Mouse (Mus musculus) NIH3T3 (cell line): ENCODE data around the gene Ctnnd2.
A peak's percentile ranks its signal among the peaks of the same experiment; 100 is the strongest.

Source experiments
- DNase-seq: peaks from one replicate; pipeline ENCODE4 v3.0.0-alpha.2; 2012; ENCODE audit warnings: low read depth

The Ctnnd2 gene

GRCm38 (mm10) chr15:30885410-30885809 is 713.0 kb downstream of the Ctnnd2 start:
- peak; percentile 69 for DNase-seq

GRCm38 (mm10) chr15:30887559-30887958 is 715.2 kb downstream of the Ctnnd2 start:
- no peak for DNase-seq

GRCm38 (mm10) chr15:30891986-30892385 is 719.6 kb downstream of the Ctnnd2 start:
- no peak for DNase-seq

GRCm38 (mm10) chr15:30895063-30895462 is 722.7 kb downstream of the Ctnnd2 start:
- no peak for DNase-seq

- peak; percentile 62 for DNase-seq
Measured at GRCm38 (mm10) chr15:30897342-30897741, 724.9 kb downstream of the Ctnnd2 start.

GRCm38 (mm10) chr15:30908027-30908426 is 735.6 kb downstream of the Ctnnd2 start:
- DNase-seq: no peak

GRCm38 (mm10) chr15:30913360-30913759 is 741.0 kb downstream of the Ctnnd2 start:
- DNase-seq: peak; percentile 63

GRCm38 (mm10) chr15:30925838-30926237 is 753.4 kb downstream of the Ctnnd2 start:
- DNase-seq: peak; percentile 69

- peak; percentile 61 for DNase-seq
Measured at GRCm38 (mm10) chr15:30927632-30928031, 755.2 kb downstream of the Ctnnd2 start.

GRCm38 (mm10) chr15:30931906-30932305 is 759.5 kb downstream of the Ctnnd2 start:
- DNase-seq: no peak

GRCm38 (mm10) chr15:30945863-30946262 is 773.5 kb downstream of the Ctnnd2 start:
- no peak for DNase-seq

GRCm38 (mm10) chr15:30958513-30958912 is 786.1 kb downstream of the Ctnnd2 start:
- no peak for DNase-seq

GRCm38 (mm10) chr15:30962421-30963160 is 790.2 kb downstream of the Ctnnd2 start:
- no peak for DNase-seq

GRCm38 (mm10) chr15:30964046-30964445 is 791.7 kb downstream of the Ctnnd2 start:
- no peak for DNase-seq

GRCm38 (mm10) chr15:30964865-30965679 is 792.7 kb downstream of the Ctnnd2 start:
- no peak for DNase-seq

GRCm38 (mm10) chr15:30966826-30967225 is 794.4 kb downstream of the Ctnnd2 start:
- no peak for DNase-seq

- no peak for DNase-seq
Measured at GRCm38 (mm10) chr15:30974436-30974835, 802.0 kb downstream of the Ctnnd2 start.

GRCm38 (mm10) chr15:30974991-30975775 is 802.8 kb downstream of the Ctnnd2 start:
- DNase-seq: no peak

- no peak for DNase-seq
Measured at GRCm38 (mm10) chr15:30977166-30977740, 804.9 kb downstream of the Ctnnd2 start.

- DNase-seq: peak; percentile 30
Measured at GRCm38 (mm10) chr15:30986890-30987289, 814.5 kb downstream of the Ctnnd2 start.

- no peak for DNase-seq
Measured at GRCm38 (mm10) chr15:30990421-30991252, 818.2 kb downstream of the Ctnnd2 start.
